Mouse (Mus musculus): Measurements from ENCODE around the gene Lgr6.

DNA sequence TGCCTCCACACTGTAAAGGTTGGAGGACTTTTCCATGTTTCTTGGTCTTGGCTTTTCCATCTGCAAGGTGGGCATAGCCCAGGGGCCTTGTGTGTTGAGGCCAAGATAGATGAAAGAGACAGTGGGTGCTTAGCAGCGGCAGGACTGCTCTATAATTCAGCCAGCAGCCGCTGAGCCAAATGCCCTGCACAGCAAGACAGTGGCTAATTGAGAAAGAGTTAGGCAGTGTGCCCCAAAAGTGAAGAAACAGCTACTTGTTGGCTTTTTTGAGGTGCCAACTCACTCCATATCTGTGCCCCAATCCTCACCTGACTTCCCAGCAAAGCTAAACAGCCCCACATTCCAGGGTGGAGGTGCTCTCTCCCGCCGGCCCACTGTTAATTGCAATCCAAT is 85.3 kb downstream of the Lgr6 start:
- TF ChIP-seq TAL1 (conservative IDR thresholded peaks at IDR 0.05; ENCODE audit: low read depth, low read length) (no peak), POLR2AphosphoS5 (IDR thresholded peaks at IDR 0.05; ENCODE audit: insufficient replicate concordance, low read depth, low read length) (no peak)
